Mouse (Mus musculus): ENCODE data around the gene Efemp2. TPM values are rescaled to one million over a fixed set of nuclear protein-coding genes. Genes with fewer than 3 reads are reported as not detected.

Efemp2 gene
- total and polyA plus RNA-seq, 3 experiments = 10.4 to 17.7 TPM; not detected in 1

DNA sequence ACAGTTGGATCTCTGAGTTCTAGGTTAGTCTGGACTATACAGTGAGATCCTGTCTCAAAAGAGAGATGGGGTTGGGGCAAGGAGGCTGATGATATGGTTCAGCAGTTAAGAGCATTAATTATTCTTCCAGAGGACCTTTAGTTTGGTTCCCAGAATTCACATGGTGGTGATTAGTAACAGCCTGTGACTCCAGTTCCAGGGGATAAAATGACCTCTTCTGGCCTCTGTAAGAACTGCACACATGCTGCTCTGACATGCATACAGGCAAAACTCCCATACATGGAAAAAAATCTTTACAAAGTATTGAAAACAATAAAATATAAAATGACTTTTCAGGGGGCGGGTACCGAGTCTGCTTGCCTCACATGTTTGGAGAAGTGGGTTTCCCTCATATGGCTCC lies 45.7 kb upstream of the Efemp2 start:
- peak; percentile 71 for DNase-seq (ENCODE audit: low read depth, low spot score)
- H3K9me3 ChIP-seq (replicated peaks; ENCODE audit: insufficient read depth, low read length) = no peaks in the 10 kb centered on the region

DNA sequence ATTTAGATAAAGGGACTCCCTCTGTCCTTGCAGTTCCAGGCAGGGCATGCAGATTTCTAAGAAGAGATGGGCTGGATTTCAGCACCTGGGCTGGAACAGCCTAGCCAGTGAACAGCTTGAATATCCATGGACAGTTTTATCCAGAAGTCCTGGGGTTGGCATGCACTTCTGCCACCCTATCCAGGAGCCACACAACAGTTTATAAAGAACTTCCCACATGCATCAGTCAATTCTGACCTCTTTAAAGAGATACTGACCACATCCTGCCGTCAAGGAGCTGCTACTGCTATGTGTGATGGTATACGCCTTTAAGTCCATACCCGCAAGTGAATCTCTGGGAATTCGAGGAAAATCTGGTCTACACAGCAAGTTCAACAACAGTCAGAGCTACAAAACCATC lies 44.5 kb upstream of the Efemp2 start:
- Histone ChIP-seq H3K79me2 (ENCODE audit: control insufficient read depth, insufficient read depth, low read length, poor library complexity) (peaks cover 17% of the 10 kb centered on the region), H3K36me3 (ENCODE audit: control insufficient read depth in 1 of 2, insufficient read depth in 2 of 2, low read length in 2 of 2) (peaks cover 0 to 9% of the 10 kb centered on the region in 2 experiments; a peak in 2 of 4 replicates), H3K4me1 (ENCODE audit: control insufficient read depth in 1 of 2, insufficient read depth in 2 of 2, low read length in 2 of 2) (peaks cover 5 to 21% of the 10 kb centered on the region in 2 experiments), H3K9me3 (replicated peaks; ENCODE audit: insufficient read depth, low read length) (no peaks in the 10 kb centered on the region), H3K9ac (ENCODE audit: control insufficient read depth, low read depth, low read length, poor library complexity, severe bottlenecking) (no peak overlapping the region), H3K27ac (ENCODE audit: control insufficient read depth, low read depth, low read length) (no peak overlapping the region), H3K27me3 (ENCODE audit: control insufficient read depth in 1 of 2, insufficient read depth in 2 of 2, low read length in 2 of 2) (no peaks in the 10 kb centered on the region), H3K4me3 (ENCODE audit: control insufficient read depth in 1 of 2, insufficient read depth in 1 of 2, low read depth in 2 of 2, low read length in 2 of 2) (no peak overlapping the region)
- TF ChIP-seq GATA1 (IDR thresholded peaks at IDR 0.05; ENCODE audit: low read depth, low read length) (no peak), MYC (IDR thresholded peaks at IDR 0.05; ENCODE audit: low read depth, low read length) (no peak), MAX (IDR thresholded peaks at IDR 0.05; ENCODE audit: low read length) (no peak), ZMIZ1 (IDR thresholded peaks at IDR 0.05; ENCODE audit: low read depth, low read length) (no peak), USF2 (IDR thresholded peaks at IDR 0.05; ENCODE audit: borderline replicate concordance in 1 of 2, insufficient read depth in 1 of 2, low read depth in 1 of 2, low read length in 2 of 2) (no peak), MXI1 (IDR thresholded peaks at IDR 0.05; ENCODE audit: low read depth, low read length) (no peak), CHD2 (IDR thresholded peaks at IDR 0.05; ENCODE audit: low read length) (no peak), POLR2AphosphoS5 (IDR thresholded peaks at IDR 0.05; ENCODE audit: borderline replicate concordance, low read depth, low read length) (no peak), NRF1 (IDR thresholded peaks at IDR 0.05; ENCODE audit: insufficient read depth, low read depth, low read length, poor library complexity, severe bottlenecking) (no peak), BHLHE40 (IDR thresholded peaks at IDR 0.05; ENCODE audit: borderline replicate concordance, low read depth, low read length) (no peak), ZC3H11A (IDR thresholded peaks at IDR 0.05; ENCODE audit: low read depth, low read length) (no peak), NELFE (IDR thresholded peaks at IDR 0.05; ENCODE audit: low read depth, low read length) (no peak)
- DNase-seq (ENCODE audit: low read depth, low spot score) = no peak

More for the DNA sequence above, 45.7 kb upstream of the Efemp2 start:
- TF ChIP-seq ZMIZ1 (IDR thresholded peaks at IDR 0.05; ENCODE audit: low read depth, low read length) (no peak), KAT2A (conservative IDR thresholded peaks at IDR 0.05; ENCODE audit: low read depth, low read length) (no peak), ZC3H11A (IDR thresholded peaks at IDR 0.05; ENCODE audit: low read depth, low read length) (peak; percentile 42), ELF1 (IDR thresholded peaks at IDR 0.05; ENCODE audit: low read depth, low read length) (no peak), SIN3A (IDR thresholded peaks at IDR 0.05; ENCODE audit: low read length) (peak; percentile 45; the same call in 1 of the 2 replicates), USF2 (IDR thresholded peaks at IDR 0.05; ENCODE audit: borderline replicate concordance in 1 of 2, insufficient read depth in 1 of 2, low read depth in 1 of 2, low read length in 2 of 2) (no peak), CTCF (IDR thresholded peaks at IDR 0.05 in 2 of 3, conservative IDR thresholded peaks at IDR 0.05 in 1 of 3; ENCODE audit: control insufficient read depth in 1 of 3, insufficient read depth in 1 of 3, low read depth in 2 of 3, low read length in 3 of 3, poor library complexity in 1 of 3, severe bottlenecking in 1 of 3) (peak; percentile 33 to 74 (median 57)), TBP (IDR thresholded peaks at IDR 0.05; ENCODE audit: low read depth, low read length) (0 out of 2 replicates have a peak, but pooled peaks have one; percentile 11), RAD21 (IDR thresholded peaks at IDR 0.05; ENCODE audit: low read depth, low read length) (peak; percentile 76), SMC3 (IDR thresholded peaks at IDR 0.05; ENCODE audit: low read depth, low read length) (peak; percentile 69), MYC (IDR thresholded peaks at IDR 0.05; ENCODE audit: low read depth, low read length) (peak; percentile 45; the same call in 1 of the 2 replicates)
- Histone ChIP-seq H3K27me3 (ENCODE audit: control insufficient read depth in 1 of 2, insufficient read depth in 2 of 2, low read length in 2 of 2) (no peaks in the 10 kb centered on the region), H3K79me2 (ENCODE audit: control insufficient read depth, insufficient read depth, low read length, poor library complexity) (peaks cover 24% of the 10 kb centered on the region), H3K4me1 (ENCODE audit: control insufficient read depth in 1 of 2, insufficient read depth in 2 of 2, low read length in 2 of 2) (peaks cover 0 to 19% of the 10 kb centered on the region in 2 experiments; a peak in 2 of 4 replicates), H3K27ac (ENCODE audit: control insufficient read depth, low read depth, low read length) (no peak overlapping the region), H3K36me3 (ENCODE audit: control insufficient read depth in 1 of 2, insufficient read depth in 2 of 2, low read length in 2 of 2) (peaks cover 0 to 5% of the 10 kb centered on the region in 2 experiments; a peak in 2 of 4 replicates), H3K4me3 (ENCODE audit: control insufficient read depth in 1 of 2, insufficient read depth in 1 of 2, low read depth in 2 of 2, low read length in 2 of 2) (no peak overlapping the region), H3K9ac (ENCODE audit: control insufficient read depth, low read depth, low read length, poor library complexity, severe bottlenecking) (no peak overlapping the region)
